Mouse (Mus musculus) neural tube, embryonic 13.5 days (tissue): ENCODE data around the gene Add3. TPM values are rescaled to one million over a fixed set of nuclear protein-coding genes. Genes with fewer than 3 reads are reported as not detected.
"Not testable (repeated sequence)": the region's sequence is repeated elsewhere in the genome, so short reads cannot be mapped to it uniquely, and the experiment has no call there.

Experiments used
- ATAC-seq: fragments of 200-750 bp; cut with Nextera tagmentation; 2 replicates; pipeline ENCODE4 v1.8.0; 2017; ENCODE audit warnings: low read depth, mild to moderate bottlenecking, moderate TSS enrichment, moderate library complexity
- H3K27ac ChIP-seq: fragments of 300-500 bp; sonication (generic); replicated peaks from 2 replicates; pipeline ENCODE4 v1.5.1; 2015; ENCODE audit warnings: moderate library complexity, mild to moderate bottlenecking, inconsistent platforms
- H3K27me3 ChIP-seq: fragments of 300-500 bp; sonication (generic); 2 replicates; pipeline ENCODE4 v1.6.1; 2015; ENCODE audit warnings: mild to moderate bottlenecking, inconsistent platforms
- H3K36me3 ChIP-seq: fragments of 300-500 bp; sonication (generic); 2 replicates; pipeline ENCODE4 v1.6.1; 2015; ENCODE audit warnings: mild to moderate bottlenecking, inconsistent platforms
- H3K4me1 ChIP-seq: fragments of 300-500 bp; sonication (generic); replicated peaks from 2 replicates; pipeline ENCODE4 v1.6.1; 2015; ENCODE audit warnings: inconsistent platforms
- H3K4me2 ChIP-seq: fragments of 300-500 bp; sonication (generic); 2 replicates; pipeline ENCODE4 v1.6.1; 2015; ENCODE audit warnings: inconsistent platforms, mild to moderate bottlenecking, moderate library complexity
- H3K4me3 ChIP-seq: fragments of 300-500 bp; sonication (generic); 2 replicates; pipeline ENCODE4 v1.5.1; 2015; ENCODE audit warnings: mild to moderate bottlenecking, inconsistent platforms
- H3K9ac ChIP-seq: fragments of 300-500 bp; sonication (generic); 2 replicates; pipeline ENCODE4 v1.6.1; 2015; ENCODE audit warnings: moderate library complexity, mild to moderate bottlenecking, inconsistent platforms
- H3K9me3 ChIP-seq: fragments of 300-500 bp; sonication (generic); 2 replicates; pipeline ENCODE4 v1.6.1; 2016; ENCODE audit warnings: inconsistent platforms
- WGBS: fragments of 180-500 bp; shearing (Covaris S2); methylation state at CpG from one replicate; pipeline ENCODE4 v1.1.7; 2015; 5-methylcytosine and 5-hydroxymethylcytosine counted together
- polyA plus RNA-seq: library from polyadenylated mRNA; unstranded; fragments of >200 nt; fragmentation: Nextera tagmentation; extraction: Ambion mirVana; gene quantifications from 2 replicates; pipeline ENCODE4 v1.2.1, GENCODE M21; 2015

Add3 gene
- polyA plus RNA-seq, 1 experiment from 2014 or later = 35.6 TPM

DNA sequence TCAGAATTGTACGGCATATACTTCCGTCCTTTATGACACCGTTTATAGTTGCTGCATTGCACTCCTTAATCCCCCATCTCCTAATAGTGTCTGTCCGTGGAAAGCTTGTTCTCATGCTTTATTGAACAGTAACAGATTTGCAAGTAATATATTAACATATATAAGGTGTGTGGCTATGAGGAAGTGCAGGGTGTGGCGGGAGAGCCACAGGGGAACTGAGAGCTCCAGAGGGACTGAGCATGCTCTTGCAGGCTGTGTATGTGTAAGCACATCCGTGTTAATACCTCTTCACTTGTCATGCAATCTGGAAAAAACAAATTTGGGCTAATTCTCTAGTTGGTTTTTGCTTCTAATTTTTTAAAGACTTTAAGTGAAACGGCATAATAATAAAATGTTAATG is 68.6 kb downstream of the Add3 start:
- WGBS = 88% methylated on average over 7 of the region's 7 CpGs
- Histone ChIP-seq H3K4me3 (no peak overlapping the region), H3K9ac (no peak overlapping the region), H3K36me3 (no peaks in the 10 kb centered on the region), H3K9me3 (no peaks in the 10 kb centered on the region), H3K4me1 (no peaks in the 10 kb centered on the region), H3K4me2 (no peak overlapping the region), H3K27me3 (no peaks in the 10 kb centered on the region), H3K27ac (no peak overlapping the region)
- no peak for ATAC-seq

DNA sequence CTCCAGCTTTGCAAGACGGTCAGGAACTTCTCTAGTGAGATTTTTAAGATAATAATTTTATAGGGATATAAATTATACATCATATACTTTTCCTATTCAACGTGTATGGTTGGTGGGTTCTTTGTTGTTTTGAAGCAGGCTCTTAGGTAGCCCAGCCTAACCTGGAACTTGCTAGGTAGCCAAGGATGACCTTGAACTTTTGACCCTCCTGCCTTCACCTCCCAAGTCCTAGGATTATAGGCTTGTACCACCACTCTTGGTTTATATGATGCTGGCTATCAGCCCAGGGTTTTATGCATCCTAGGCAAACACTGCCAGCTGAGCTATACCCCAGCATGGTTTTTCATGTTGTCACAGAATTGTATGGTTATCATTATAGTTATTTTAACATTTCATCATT is 70.0 kb downstream of the Add3 start:
- no peaks in the 10 kb centered on the region for H3K9me3 ChIP-seq
- no peaks in the 10 kb centered on the region for H3K4me1 ChIP-seq
- H3K36me3 ChIP-seq = no peaks in the 10 kb centered on the region
- ATAC-seq = no peak
- no peak overlapping the region for H3K27ac ChIP-seq
- no peak overlapping the region for H3K4me2 ChIP-seq
- WGBS = 85% methylated on average over 2 of the region's 2 CpGs
- no peaks in the 10 kb centered on the region for H3K27me3 ChIP-seq
- no peak overlapping the region for H3K4me3 ChIP-seq
- H3K9ac ChIP-seq = no peak overlapping the region

GRCm38 (mm10) chr19:53215352-53215751 is 75.1 kb downstream of the Add3 start:
- Histone ChIP-seq H3K4me3 (no peak overlapping the region), H3K4me2 (no peak overlapping the region), H3K36me3 (no peaks in the 10 kb centered on the region; the same call in 1 of the 2 replicates), H3K27ac (no peak overlapping the region), H3K9ac (no peak overlapping the region), H3K27me3 (no peaks in the 10 kb centered on the region), H3K4me1 (no peaks in the 10 kb centered on the region), H3K9me3 (no peaks in the 10 kb centered on the region)
- ATAC-seq = no peak
- WGBS = 85% methylated on average over 2 of the region's 2 CpGs

GRCm38 (mm10) chr19:53216761-53217538 is 76.7 kb downstream of the Add3 start:
- WGBS = 91% methylated on average over 18 of the region's 18 CpGs

DNA sequence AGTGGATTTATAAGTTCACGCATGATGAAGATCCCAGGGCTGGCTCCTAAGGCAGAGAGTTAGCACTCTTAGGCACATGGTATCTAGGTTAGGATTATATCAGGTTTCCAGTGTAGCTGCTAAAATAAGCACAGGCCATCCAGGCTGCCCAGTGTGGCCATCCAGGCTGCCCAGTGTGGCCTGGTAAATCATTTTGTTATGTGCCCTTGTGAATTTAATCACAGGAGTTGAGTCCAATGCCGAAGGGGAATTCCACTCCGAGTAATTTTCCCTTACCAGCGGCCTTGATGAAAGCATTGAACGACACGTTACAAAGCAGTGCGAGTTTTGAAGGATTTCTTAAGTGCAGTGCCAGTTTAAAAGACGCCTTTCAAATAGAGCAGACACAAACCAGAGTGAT is 77.6 kb downstream of the Add3 start:
- H3K27ac ChIP-seq = no peak overlapping the region
- no peaks in the 10 kb centered on the region for H3K27me3 ChIP-seq
- 85% methylated on average over 8 of the region's 8 CpGs for WGBS
- H3K4me3 ChIP-seq = no peak overlapping the region
- no peak overlapping the region for H3K9ac ChIP-seq
- ATAC-seq = no peak
- H3K4me2 ChIP-seq = no peak overlapping the region
- no peaks in the 10 kb centered on the region for H3K4me1 ChIP-seq
- H3K9me3 ChIP-seq = no peaks in the 10 kb centered on the region
- no peaks in the 10 kb centered on the region; the same call in 1 of the 2 replicates for H3K36me3 ChIP-seq

More at GRCm38 (mm10) chr19:53216761-53217538, 76.7 kb downstream of the Add3 start:
- Histone ChIP-seq H3K4me1 (no peaks in the 10 kb centered on the region), H3K27ac (no peak overlapping the region), H3K4me2 (no peak overlapping the region), H3K4me3 (no peak overlapping the region), H3K9ac (no peak overlapping the region), H3K36me3 (no peaks in the 10 kb centered on the region; the same call in 1 of the 2 replicates), H3K9me3 (no peaks in the 10 kb centered on the region), H3K27me3 (no peaks in the 10 kb centered on the region)
- ATAC-seq = no peak

- no peak for ATAC-seq
- Histone ChIP-seq H3K9ac (no peak overlapping the region), H3K27ac (no peak overlapping the region), H3K36me3 (no peaks in the 10 kb centered on the region; the same call in 1 of the 2 replicates), H3K4me2 (no peak overlapping the region), H3K4me1 (no peaks in the 10 kb centered on the region), H3K9me3 (no peaks in the 10 kb centered on the region), H3K4me3 (no peak overlapping the region), H3K27me3 (no peaks in the 10 kb centered on the region)
- 76% methylated on average over 3 of the region's 3 CpGs for WGBS
These were observed 79.1 kb downstream of the Add3 start for GRCm38 (mm10) chr19:53219305-53219704.

DNA sequence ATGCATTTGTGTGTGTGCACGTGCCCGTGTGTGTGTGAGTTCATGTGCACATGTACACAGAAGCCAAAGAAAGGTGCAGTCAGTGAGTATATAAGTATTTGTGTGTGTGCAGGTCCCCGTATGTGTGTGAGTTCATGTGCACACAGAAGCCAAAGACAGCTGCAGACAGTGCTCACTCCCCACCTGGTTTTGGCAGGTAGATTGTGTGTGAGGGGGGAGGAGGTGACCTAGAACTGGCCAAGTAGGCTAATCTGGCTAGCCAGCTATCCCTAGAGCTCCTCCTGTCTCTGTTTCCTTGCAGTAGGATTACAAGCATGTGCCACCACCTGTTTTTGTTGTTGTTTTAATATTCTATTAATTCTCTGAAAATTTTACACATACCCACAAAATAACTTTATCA is 80.9 kb downstream of the Add3 start:
- Histone ChIP-seq H3K36me3 (no peaks in the 10 kb centered on the region; the same call in 1 of the 2 replicates), H3K27me3 (no peaks in the 10 kb centered on the region), H3K9me3 (no peaks in the 10 kb centered on the region), H3K4me3 (no peak overlapping the region), H3K4me1 (no peaks in the 10 kb centered on the region), H3K4me2 (no peak overlapping the region), H3K9ac (no peak overlapping the region), H3K27ac (no peak overlapping the region)
- 92% methylated on average over 3 of the region's 3 CpGs for WGBS
- ATAC-seq = no peak

GRCm38 (mm10) chr19:53225249-53226070 is 85.2 kb downstream of the Add3 start:
- H3K27me3 ChIP-seq, H3K36me3 ChIP-seq, H3K4me2 ChIP-seq, H3K9me3 ChIP-seq, H3K27ac ChIP-seq, H3K4me1 ChIP-seq, H3K9ac ChIP-seq, H3K4me3 ChIP-seq, ATAC-seq: not testable (repeated sequence)
- WGBS = 92% methylated on average over 2 of the region's 2 CpGs

DNA sequence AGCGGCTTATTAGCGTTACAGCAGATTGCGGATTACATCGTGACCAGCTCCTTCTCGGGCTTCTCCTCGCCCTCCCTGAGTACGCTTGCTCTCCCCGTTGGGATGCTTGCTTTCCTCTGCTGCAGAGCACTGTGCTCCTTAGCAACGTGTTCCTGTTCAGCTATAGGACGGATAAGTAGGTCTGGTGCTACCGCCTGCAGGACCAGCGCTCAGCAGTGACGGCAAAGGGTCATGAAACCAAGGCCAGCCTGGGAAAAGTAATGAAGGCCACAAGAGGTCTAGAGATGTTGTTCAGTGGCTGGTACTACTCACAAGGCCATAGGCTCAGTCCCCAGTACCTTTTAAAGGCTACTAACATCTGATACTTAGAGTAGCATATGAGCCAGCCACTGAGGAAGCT is 86.4 kb downstream of the Add3 start:
- Histone ChIP-seq H3K9me3 (no peaks in the 10 kb centered on the region), H3K4me3 (no peak overlapping the region), H3K36me3 (0 out of 2 replicates have a peak, but pooled peaks cover 3% of the 10 kb centered on the region), H3K4me1 (no peaks in the 10 kb centered on the region), H3K9ac (no peak overlapping the region), H3K27me3 (no peaks in the 10 kb centered on the region), H3K27ac (no peak overlapping the region), H3K4me2 (no peak overlapping the region)
- WGBS = 91% methylated on average over 13 of the region's 13 CpGs
- no peak for ATAC-seq

- ATAC-seq = no peak
- 96% methylated on average over 7 of the region's 7 CpGs for WGBS
- Histone ChIP-seq H3K27me3 (no peaks in the 10 kb centered on the region), H3K9ac (no peak overlapping the region), H3K9me3 (no peaks in the 10 kb centered on the region), H3K4me2 (no peak overlapping the region), H3K36me3 (peaks cover 12% of the 10 kb centered on the region), H3K27ac (no peak overlapping the region), H3K4me3 (no peak overlapping the region), H3K4me1 (no peaks in the 10 kb centered on the region)
These were observed 88.0 kb downstream of the Add3 start for GRCm38 (mm10) chr19:53228064-53228794.

- H3K9ac ChIP-seq = no peak overlapping the region
- H3K27ac ChIP-seq = no peak overlapping the region
- no peak for ATAC-seq
- WGBS = 77% methylated on average over 11 of the region's 11 CpGs
- peaks cover 28% of the 10 kb centered on the region for H3K36me3 ChIP-seq
- H3K4me2 ChIP-seq = no peak overlapping the region
- H3K27me3 ChIP-seq = no peaks in the 10 kb centered on the region
- H3K9me3 ChIP-seq = no peaks in the 10 kb centered on the region
- no peaks in the 10 kb centered on the region for H3K4me1 ChIP-seq
- H3K4me3 ChIP-seq = no peak overlapping the region
These were observed 90.9 kb downstream of the Add3 start for GRCm38 (mm10) chr19:53230942-53231815.
